Mouse (Mus musculus) neural tube, embryonic 11.5 days (tissue): ENCODE data around the gene Kif22. TPM values are rescaled to one million over a fixed set of nuclear protein-coding genes. Genes with fewer than 3 reads are reported as not detected.

ENCODE experiments used
- ATAC-seq: fragments of 200-750 bp; cut with Nextera tagmentation; 2 replicates; pipeline ENCODE4 v1.8.0; 2017; ENCODE audit warnings: moderate number of reproducible peaks, mild to moderate bottlenecking, moderate TSS enrichment, moderate library complexity; ENCODE audit not compliant: insufficient read depth, low FRiP score, low TSS enrichment
- DNase-seq: peaks from one replicate; pipeline ENCODE4 v3.0.0-alpha.2; 2015; ENCODE audit warnings: low spot score
- H3K27ac ChIP-seq: fragments of 300-500 bp; sonication (generic); 2 replicates; pipeline ENCODE4 v1.5.1; 2014; ENCODE audit warnings: low read depth, mild to moderate bottlenecking, low read length
- H3K27me3 ChIP-seq: fragments of 300-500 bp; sonication (generic); 2 replicates; pipeline ENCODE4 v1.6.1; 2014; ENCODE audit warnings: mild to moderate bottlenecking, low read length, mixed read lengths; ENCODE audit not compliant: control insufficient read depth, insufficient read depth
- H3K36me3 ChIP-seq: fragments of 300-500 bp; sonication (generic); 2 replicates; pipeline ENCODE4 v1.6.1; 2014; ENCODE audit warnings: mild to moderate bottlenecking, low read length, moderate library complexity, mixed read lengths; ENCODE audit not compliant: control insufficient read depth, insufficient read depth
- H3K4me1 ChIP-seq: fragments of 300-500 bp; sonication (generic); 2 replicates; pipeline ENCODE4 v1.6.1; 2014; ENCODE audit warnings: low read length, mixed read lengths; ENCODE audit not compliant: control insufficient read depth, insufficient read depth
- H3K4me2 ChIP-seq: fragments of 300-500 bp; sonication (generic); 2 replicates; pipeline ENCODE4 v1.6.1; 2014; ENCODE audit warnings: low read depth, mild to moderate bottlenecking, moderate library complexity
- H3K4me3 ChIP-seq: fragments of 300-500 bp; sonication (generic); 2 replicates; pipeline ENCODE4 v1.5.1; 2014; ENCODE audit warnings: low read depth, low read length
- H3K9ac ChIP-seq: fragments of 300-500 bp; sonication (generic); 2 replicates; pipeline ENCODE4 v1.6.1; 2014; ENCODE audit warnings: mild to moderate bottlenecking, low read length
- H3K9me3 ChIP-seq: fragments of 300-500 bp; sonication (generic); 2 replicates; pipeline ENCODE4 v1.6.1; 2016; ENCODE audit warnings: low read length; ENCODE audit not compliant: control insufficient read depth
- WGBS: fragments of 180-500 bp; shearing (Covaris S2); extraction: QIAGEN DNeasy Blood & Tissue Kit; methylation state at CpG from one replicate; pipeline ENCODE4 v1.1.7; 2014; 5-methylcytosine and 5-hydroxymethylcytosine counted together
- microRNA-seq: library from miRNA; unstranded; fragments of <30 nt; microRNA quantifications from one replicate; pipeline ENCODE4, GENCODE M21; 2016
- polyA plus RNA-seq: library from polyadenylated mRNA; unstranded; fragments of >200 nt; fragmentation: Nextera tagmentation; extraction: Ambion mirVana; gene quantifications from 2 replicates; pipeline ENCODE4 v1.2.1, GENCODE M21; 2014

Gene Kif22
- polyA plus RNA-seq, 1 experiment from 2014 or later: 168 TPM

DNA sequence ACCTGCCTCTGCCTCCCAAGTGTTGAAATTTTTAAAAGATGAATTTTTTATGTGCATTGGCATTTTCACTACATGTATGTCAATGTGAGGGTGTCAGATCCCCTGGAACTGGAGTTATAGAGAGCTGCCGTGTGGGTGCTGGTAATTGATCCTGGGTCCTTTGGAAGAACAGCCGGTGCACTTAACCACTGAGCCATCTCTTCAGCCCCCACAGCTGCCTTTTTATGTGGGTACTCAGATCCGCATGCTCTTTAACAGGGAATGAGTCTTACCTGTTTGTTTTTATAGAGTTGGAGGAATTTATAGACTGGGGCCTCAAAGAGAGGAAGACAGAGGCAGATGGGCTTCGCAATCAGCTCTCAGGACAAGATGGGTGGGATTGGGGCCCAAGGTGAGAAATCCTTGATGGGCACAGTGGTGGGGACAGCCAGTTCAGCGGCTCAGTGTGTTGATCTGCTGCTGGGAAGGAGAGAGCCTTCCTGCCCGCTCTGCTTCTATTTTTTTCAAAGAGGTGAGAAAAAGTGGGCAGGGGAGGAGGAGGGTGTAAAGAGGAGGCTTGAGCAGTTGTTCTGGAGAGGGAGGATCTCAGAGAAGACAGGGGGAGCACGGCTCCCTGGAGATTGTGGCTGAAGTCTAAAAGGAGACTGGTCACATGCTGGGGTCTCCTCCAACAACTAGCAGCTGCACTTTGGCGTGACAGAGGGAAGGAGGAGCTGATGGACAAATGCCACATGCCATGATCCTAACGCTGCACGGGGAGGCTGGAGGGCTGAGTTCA, 57.4 kb downstream of the Kif22 start:
- ATAC-seq (no peak), DNase-seq (no peak)
- no peak overlapping the region for H3K4me2 ChIP-seq
- no peaks in the 10 kb centered on the region for H3K9me3 ChIP-seq
- H3K27me3 ChIP-seq: no peaks in the 10 kb centered on the region
- H3K4me3 ChIP-seq: no peak overlapping the region
- H3K9ac ChIP-seq: no peak overlapping the region
- H3K27ac ChIP-seq: no peak overlapping the region
- H3K4me1 ChIP-seq: no peaks in the 10 kb centered on the region
- WGBS: 45% methylated on average over 10 of the region's 10 CpGs
- 0 out of 2 replicates have a peak, but pooled peaks cover under 1% of the 10 kb centered on the region for H3K36me3 ChIP-seq

DNA sequence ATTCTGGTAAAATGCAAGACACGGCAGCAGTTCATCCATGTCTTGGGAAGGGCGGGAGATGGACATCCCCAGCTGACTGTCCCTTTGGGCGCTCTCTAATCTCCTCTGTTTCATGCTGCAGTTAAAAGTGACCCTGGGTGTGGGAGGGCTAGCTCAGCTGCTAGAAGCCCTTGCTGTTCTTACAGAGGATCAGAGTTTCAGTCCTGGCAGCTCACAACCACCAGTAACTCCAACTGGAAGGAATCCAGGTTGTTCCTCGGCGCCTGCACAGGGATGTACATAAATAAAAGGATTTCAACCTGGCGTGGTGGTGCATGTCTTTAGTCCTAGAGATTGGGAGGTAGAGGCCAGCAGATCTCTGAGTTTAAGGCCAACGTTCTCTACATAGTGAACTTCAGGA, 59.2 kb downstream of the Kif22 start:
- WGBS: 87% methylated on average over 7 of the region's 7 CpGs
- Histone ChIP-seq H3K4me3 (no peak overlapping the region), H3K4me1 (no peaks in the 10 kb centered on the region), H3K27ac (no peak overlapping the region), H3K36me3 (0 out of 2 replicates have a peak, but pooled peaks cover 6% of the 10 kb centered on the region), H3K9ac (no peak overlapping the region), H3K27me3 (no peaks in the 10 kb centered on the region), H3K9me3 (no peaks in the 10 kb centered on the region), H3K4me2 (no peak overlapping the region)
- ATAC-seq (no peak), DNase-seq (no peak)

DNA sequence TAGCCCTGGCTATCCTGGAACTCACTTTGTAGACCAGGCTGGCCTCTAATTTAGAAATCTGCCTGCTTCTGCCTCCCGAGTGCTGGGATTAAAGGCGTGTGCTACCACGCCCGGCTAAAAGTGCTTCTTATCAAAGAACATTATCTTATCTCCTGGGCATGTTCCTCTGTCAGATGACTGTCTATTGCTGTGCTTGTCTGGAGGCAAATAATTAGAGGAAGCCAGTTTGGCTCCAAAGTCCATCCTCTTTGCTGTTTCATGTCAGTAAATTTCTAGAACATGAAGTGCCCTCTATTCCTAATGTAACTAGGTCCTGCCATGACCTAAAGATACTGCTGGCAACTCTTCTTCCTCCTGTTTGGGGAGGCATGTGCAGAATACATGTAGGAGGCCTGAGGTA, 60.2 kb downstream of the Kif22 start:
- no peaks in the 10 kb centered on the region for H3K27me3 ChIP-seq
- 94% methylated on average over 4 of the region's 4 CpGs for WGBS

DNA sequence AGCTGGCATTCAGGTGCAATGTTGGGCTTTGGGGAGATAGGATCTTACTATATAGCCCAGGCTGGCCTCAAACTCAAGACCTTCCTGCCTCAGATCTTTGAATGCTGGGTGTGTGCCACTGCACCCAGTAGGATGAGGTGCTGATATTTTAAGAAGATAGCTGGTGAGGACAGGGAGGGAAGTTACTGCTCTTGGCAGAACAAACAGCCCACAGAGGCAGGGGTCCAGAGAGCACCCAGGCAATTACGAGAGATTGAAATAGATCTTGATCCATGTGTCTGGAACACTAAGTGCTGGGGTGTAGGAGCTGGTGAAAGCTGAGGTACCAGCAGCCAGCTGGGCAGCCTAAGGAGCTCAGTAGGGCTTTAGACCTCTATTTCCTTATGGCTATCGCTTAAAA, 60.7 kb downstream of the Kif22 start:
- DNase-seq (no peak), ATAC-seq (no peak)
- Histone ChIP-seq H3K4me2 (no peak overlapping the region), H3K27ac (no peak overlapping the region), H3K4me3 (no peak overlapping the region), H3K36me3 (0 out of 2 replicates have a peak, but pooled peaks cover 6% of the 10 kb centered on the region), H3K9me3 (no peaks in the 10 kb centered on the region), H3K4me1 (peaks cover 6% of the 10 kb centered on the region; the same call in 1 of the 2 replicates), H3K27me3 (no peaks in the 10 kb centered on the region), H3K9ac (no peak overlapping the region)
- WGBS: 91% methylated on average over 2 of the region's 2 CpGs

More for the DNA sequence above, 60.2 kb downstream of the Kif22 start:
- H3K9me3 ChIP-seq: no peaks in the 10 kb centered on the region
- ATAC-seq: no peak
- no peak overlapping the region for H3K9ac ChIP-seq
- no peak overlapping the region for H3K4me2 ChIP-seq
- no peak for DNase-seq
- H3K4me1 ChIP-seq: peaks cover 3% of the 10 kb centered on the region; the same call in 1 of the 2 replicates
- 0 out of 2 replicates have a peak, but pooled peaks cover 6% of the 10 kb centered on the region for H3K36me3 ChIP-seq
- no peak overlapping the region for H3K27ac ChIP-seq
- no peak overlapping the region for H3K4me3 ChIP-seq

DNA sequence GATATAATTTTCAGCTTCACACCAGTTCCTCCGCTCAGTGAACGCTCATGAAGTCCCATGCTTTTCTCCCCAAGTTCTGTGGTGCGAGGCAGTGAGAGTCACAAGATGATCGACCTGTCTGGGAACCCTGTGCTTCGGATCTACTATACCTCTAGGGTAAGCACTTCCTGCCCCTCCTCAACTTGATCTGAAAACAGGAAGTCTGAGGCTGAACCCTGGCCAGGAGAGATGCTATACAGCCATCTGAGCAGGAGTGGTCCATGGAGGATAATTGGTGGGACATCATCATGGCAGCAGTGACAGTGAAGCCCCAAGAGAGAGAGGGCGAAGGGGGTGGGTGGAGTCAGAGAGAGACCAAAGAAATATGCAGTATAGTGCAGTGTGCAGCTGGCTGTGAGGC, 63.4 kb downstream of the Kif22 start:
- Histone ChIP-seq H3K27me3 (no peaks in the 10 kb centered on the region), H3K36me3 (0 out of 2 replicates have a peak, but pooled peaks cover 6% of the 10 kb centered on the region), H3K9me3 (no peaks in the 10 kb centered on the region), H3K9ac (no peak overlapping the region), H3K4me2 (no peak overlapping the region), H3K27ac (no peak overlapping the region), H3K4me3 (no peak overlapping the region), H3K4me1 (peaks cover 6% of the 10 kb centered on the region; the same call in 1 of the 2 replicates)
- ATAC-seq: no peak
- no peak for DNase-seq
- WGBS: 91% methylated on average over 6 of the region's 6 CpGs

Small RNAs within 50 kb of the gene (microRNA-seq; reads per million reads assigned to microRNA genes)
- not detected for gene Gm44343

Other genes with a start within 250 kb of the Kif22 start
- 318 and 344 TPM in 2 replicates for gene Ppp4c, start 250.0 kb downstream of the Kif22 start, polyA plus RNA-seq
- gene Fam57b, start 244.8 kb downstream of the Kif22 start, polyA plus RNA-seq: 14.3 and 14.4 TPM in 2 replicates
- not detected in 2 replicates for gene 4930451I11Rik, start 210.8 kb downstream of the Kif22 start, polyA plus RNA-seq
- gene Doc2a, start 195.1 kb downstream of the Kif22 start, polyA plus RNA-seq: 4.4 and 5.6 TPM in 2 replicates
- 21.0 and 23.4 TPM in 2 replicates for gene Hirip3, start 180.5 kb downstream of the Kif22 start, polyA plus RNA-seq
- 91.8 and 96.3 TPM in 2 replicates for gene Ino80e, start 180.1 kb downstream of the Kif22 start, polyA plus RNA-seq
- 33.2 and 34.0 TPM in 2 replicates for gene Taok2, start 157.8 kb downstream of the Kif22 start, polyA plus RNA-seq
- 19.7 and 20.0 TPM in 2 replicates for gene Tmem219, start 119.6 kb downstream of the Kif22 start, polyA plus RNA-seq
- 33.4 and 35.6 TPM in 2 replicates for gene Kctd13, start 113.6 kb downstream of the Kif22 start, polyA plus RNA-seq
- gene Asphd1, start 92.9 kb downstream of the Kif22 start, polyA plus RNA-seq: 0.82 and 0.87 TPM in 2 replicates
- 10.0 and 13.5 TPM in 2 replicates for gene Sez6l2, start 91.9 kb downstream of the Kif22 start, polyA plus RNA-seq
- 79.1 and 80.3 TPM in 2 replicates for gene Cdipt, start 66.6 kb downstream of the Kif22 start, polyA plus RNA-seq
- gene Cdiptos, start 66.4 kb downstream of the Kif22 start, polyA plus RNA-seq: 0.47 and 1.1 TPM in 2 replicates
- 3.0 and 4.2 TPM in 2 replicates for gene Mvp, start 27.9 kb downstream of the Kif22 start, polyA plus RNA-seq
- 1.1 TPM in 1 of 2 replicates, not detected in the other for gene Pagr1b, start 26.0 kb downstream of the Kif22 start, polyA plus RNA-seq
- gene Pagr1a, start 25.1 kb downstream of the Kif22 start, polyA plus RNA-seq: 99.6 and 105 TPM in 2 replicates
- gene Gm42742, start 21.4 kb downstream of the Kif22 start, polyA plus RNA-seq: 14.3 and 19.4 TPM in 2 replicates
- 6.2 and 6.9 TPM in 2 replicates for gene Prrt2, start 21.3 kb downstream of the Kif22 start, polyA plus RNA-seq
- gene Maz, start 15.4 kb downstream of the Kif22 start, polyA plus RNA-seq: 90.8 and 94.5 TPM in 2 replicates
- not detected in 2 replicates for gene Zg16, start 44.9 kb upstream of the Kif22 start, polyA plus RNA-seq
- 1.0 and 1.1 TPM in 2 replicates for gene AI467606, start 48.9 kb upstream of the Kif22 start, polyA plus RNA-seq
- gene Qprt, start 79.8 kb upstream of the Kif22 start, polyA plus RNA-seq: 1.8 and 2.0 TPM in 2 replicates
- gene Spn, start 95.4 kb upstream of the Kif22 start, polyA plus RNA-seq: 0.27 TPM in 1 of 2 replicates, not detected in the other
- 91.6 and 92.0 TPM in 2 replicates for gene Cd2bp2, start 153.6 kb upstream of the Kif22 start, polyA plus RNA-seq
- 23.9 and 28.8 TPM in 2 replicates for gene Tbc1d10b, start 166.0 kb upstream of the Kif22 start, polyA plus RNA-seq
- gene Mylpf, start 166.4 kb upstream of the Kif22 start, polyA plus RNA-seq: 87.1 and 113 TPM in 2 replicates
- 28.7 and 31.4 TPM in 2 replicates for gene Zfp553, start 190.6 kb upstream of the Kif22 start, polyA plus RNA-seq
- 19.6 and 22.0 TPM in 2 replicates for gene Sept1, start 190.7 kb upstream of the Kif22 start, polyA plus RNA-seq
- 53.2 and 54.5 TPM in 2 replicates for gene Zfp771, start 201.8 kb upstream of the Kif22 start, polyA plus RNA-seq
- gene Dctpp1, start 218.2 kb upstream of the Kif22 start, polyA plus RNA-seq: 205 and 228 TPM in 2 replicates
- 78.0 and 79.2 TPM in 2 replicates for gene Sephs2, start 231.6 kb upstream of the Kif22 start, polyA plus RNA-seq